17 mouse cellular contexts compared by ENCODE assay signal in genomic region chr10:69020811-69021743, GRCm38 (mm10).
DNase-seq lines count a peak whose midpoint lies in the region; ATAC-seq lines count a peak whose summit lies in the region.
"Had no signal": no experiment of that assay in that cellular context is flagged by ENCODE, and none has a peak within 500 bp of the region (broad histone marks: within the 10 kb centered on the region; RNA-seq: fewer than 3 reads in every experiment).

No protein-coding gene starts in this region.

- no peak overlapping the region for H3K4me2 ChIP-seq in forebrain, embryonic 12.5 days
- no peak overlapping the region for H3K4me2 ChIP-seq in forebrain, embryonic 11.5 days (ENCODE audit: low read depth, low read length, severe bottlenecking)
- peak overlapping the region; percentile 32 for H3K4me2 ChIP-seq in midbrain, embryonic 13.5 days (replicated peaks)
- peak overlapping the region; percentile 41 for H3K4me2 ChIP-seq in hindbrain, embryonic 13.5 days
- H3K4me2 ChIP-seq in neural tube, embryonic 14.5 days (ENCODE audit: low read depth, low read length): peak overlapping the region; percentile 38; the same call in 1 of the 2 replicates
- H3K4me2 ChIP-seq: limb, embryonic 13.5 days; lung, embryonic 14.5 days had no signal

- no peaks in the 10 kb centered on the region for H3K36me3 ChIP-seq in forebrain, embryonic 12.5 days (replicated peaks)
- H3K36me3 ChIP-seq in forebrain, embryonic 11.5 days (ENCODE audit: control insufficient read depth, insufficient read depth, low read length): no peaks in the 10 kb centered on the region
- H3K36me3 ChIP-seq in midbrain, embryonic 13.5 days: no peaks in the 10 kb centered on the region
- H3K36me3 ChIP-seq in midbrain, embryonic 10.5 days: no peaks in the 10 kb centered on the region
- no peaks in the 10 kb centered on the region for H3K36me3 ChIP-seq in hindbrain, embryonic 13.5 days
- no peaks in the 10 kb centered on the region for H3K36me3 ChIP-seq in neural tube, embryonic 14.5 days (ENCODE audit: control insufficient read depth, insufficient read depth, low read length)
- H3K36me3 ChIP-seq: limb, embryonic 13.5 days had no signal

- no peak overlapping the region for H3K9ac ChIP-seq in forebrain, embryonic 12.5 days
- H3K9ac ChIP-seq in forebrain, embryonic 11.5 days (ENCODE audit: low read length): no peak overlapping the region
- no peak overlapping the region for H3K9ac ChIP-seq in midbrain, embryonic 13.5 days (replicated peaks)
- peak overlapping the region; percentile 43; the same call in 1 of the 2 replicates for H3K9ac ChIP-seq in hindbrain, embryonic 13.5 days
- H3K9ac ChIP-seq in neural tube, embryonic 14.5 days (replicated peaks; ENCODE audit: low read depth, low read length): no peak overlapping the region
- H3K9ac ChIP-seq: limb, embryonic 13.5 days; lung, embryonic 14.5 days had no signal

- H3K4me1 ChIP-seq in forebrain, embryonic 12.5 days: no peaks in the 10 kb centered on the region; the same call in 1 of the 2 replicates
- no peaks in the 10 kb centered on the region for H3K4me1 ChIP-seq in forebrain, embryonic 11.5 days (replicated peaks; ENCODE audit: control insufficient read depth, insufficient read depth, low read length)
- 0 out of 2 replicates have a peak, but pooled peaks cover 5% of the 10 kb centered on the region for H3K4me1 ChIP-seq in midbrain, embryonic 13.5 days (replicated peaks)
- H3K4me1 ChIP-seq in midbrain, embryonic 10.5 days: no peaks in the 10 kb centered on the region
- H3K4me1 ChIP-seq in hindbrain, embryonic 13.5 days (replicated peaks): peaks cover 14% of the 10 kb centered on the region
- H3K4me1 ChIP-seq in neural tube, embryonic 14.5 days (ENCODE audit: control insufficient read depth, insufficient read depth, low read length): peaks cover 3% of the 10 kb centered on the region; the same call in 1 of the 2 replicates
- H3K4me1 ChIP-seq: limb, embryonic 13.5 days had no signal

- H3K9me3 ChIP-seq in forebrain, embryonic 12.5 days: no peaks in the 10 kb centered on the region
- no peaks in the 10 kb centered on the region for H3K9me3 ChIP-seq in forebrain, embryonic 11.5 days (ENCODE audit: control insufficient read depth, low read length)
- H3K9me3 ChIP-seq in midbrain, embryonic 13.5 days: no peaks in the 10 kb centered on the region
- H3K9me3 ChIP-seq in midbrain, embryonic 10.5 days (replicated peaks): no peaks in the 10 kb centered on the region
- H3K9me3 ChIP-seq in hindbrain, embryonic 13.5 days: no peaks in the 10 kb centered on the region
- H3K9me3 ChIP-seq in neural tube, embryonic 14.5 days (ENCODE audit: control insufficient read depth, low read length): no peaks in the 10 kb centered on the region

- H3K27ac ChIP-seq in forebrain, embryonic 12.5 days: no peak overlapping the region
- H3K27ac ChIP-seq in forebrain, embryonic 11.5 days (ENCODE audit: low read depth, low read length): no peak overlapping the region
- H3K27ac ChIP-seq in midbrain, embryonic 13.5 days: peak overlapping the region; percentile 54
- no peak overlapping the region for H3K27ac ChIP-seq in midbrain, embryonic 10.5 days (replicated peaks)
- H3K27ac ChIP-seq in hindbrain, embryonic 13.5 days: peak overlapping the region; percentile 80
- H3K27ac ChIP-seq in neural tube, embryonic 14.5 days (ENCODE audit: low read depth, low read length): peak overlapping the region; percentile 70; the same call in 1 of the 2 replicates
- H3K27ac ChIP-seq: limb, embryonic 13.5 days had no signal

- ATAC-seq in forebrain, embryonic 12.5 days (ENCODE audit: low FRiP score): 0 out of 2 replicates have a peak, but pooled peaks have one; percentile 36
- ATAC-seq in forebrain, embryonic 11.5 days (replicated peaks; ENCODE audit: low FRiP score): no peak
- peak; percentile 77 for ATAC-seq in midbrain, embryonic 13.5 days
- ATAC-seq in hindbrain, embryonic 13.5 days (ENCODE audit: low FRiP score): peak; percentile 81
- peak; percentile 90 for ATAC-seq in neural tube, embryonic 14.5 days (ENCODE audit: low read depth)
- ATAC-seq in erythroblast, adult 5-6 weeks (replicated peaks; ENCODE audit: low FRiP score, poor library complexity, severe bottlenecking): no peak
- ATAC-seq: inflammation-experienced regulatory T-cells, adult 6 months; Patski had no signal

- no peak for DNase-seq in forebrain, embryonic 11.5 days (ENCODE audit: low spot score)
- DNase-seq in midbrain, embryonic 10.5 days (ENCODE audit: low spot score): no peak
- no peak for DNase-seq in kidney, postnatal 14 days
- DNase-seq: adrenal gland, adult 8-10 months; cerebellum, adult 11 months; gastrocnemius, postnatal 10 days; layer of hippocampus, adult 9-11 months; lung, embryonic 14.5 days; right cerebral cortex, adult 18-20 months had no signal

- 79% methylated on average over 30 of the region's 30 CpGs for WGBS in forebrain, embryonic 12.5 days
- 87% methylated on average over 30 of the region's 30 CpGs for WGBS in forebrain, embryonic 11.5 days
- WGBS in midbrain, embryonic 13.5 days: 67% methylated on average over 30 of the region's 30 CpGs
- WGBS in midbrain, embryonic 10.5 days: 90% methylated on average over 30 of the region's 30 CpGs
- WGBS in hindbrain, embryonic 13.5 days: 55% methylated on average over 30 of the region's 30 CpGs
- WGBS in neural tube, embryonic 14.5 days: 49% methylated on average over 30 of the region's 30 CpGs

- H3K27me3 ChIP-seq in forebrain, embryonic 12.5 days: no peaks in the 10 kb centered on the region
- H3K27me3 ChIP-seq in forebrain, embryonic 11.5 days (ENCODE audit: control insufficient read depth, insufficient read depth, low read length): no peaks in the 10 kb centered on the region
- no peaks in the 10 kb centered on the region for H3K27me3 ChIP-seq in midbrain, embryonic 13.5 days
- no peaks in the 10 kb centered on the region for H3K27me3 ChIP-seq in midbrain, embryonic 10.5 days (ENCODE audit: low read depth, poor library complexity, severe bottlenecking)
- no peaks in the 10 kb centered on the region for H3K27me3 ChIP-seq in hindbrain, embryonic 13.5 days
- H3K27me3 ChIP-seq in neural tube, embryonic 14.5 days (ENCODE audit: control insufficient read depth, insufficient read depth, low read length): no peaks in the 10 kb centered on the region
- H3K27me3 ChIP-seq: limb, embryonic 13.5 days; Patski had no signal

- no peak overlapping the region for H3K4me3 ChIP-seq in forebrain, embryonic 12.5 days (replicated peaks)
- H3K4me3 ChIP-seq in forebrain, embryonic 11.5 days (ENCODE audit: low read depth, low read length): no peak overlapping the region
- H3K4me3 ChIP-seq in midbrain, embryonic 13.5 days (replicated peaks): no peak overlapping the region; the same call in 1 of the 2 replicates
- no peak overlapping the region for H3K4me3 ChIP-seq in midbrain, embryonic 10.5 days
- H3K4me3 ChIP-seq in hindbrain, embryonic 13.5 days: peak overlapping the region; percentile 7; the same call in 1 of the 2 replicates
- H3K4me3 ChIP-seq in neural tube, embryonic 14.5 days (ENCODE audit: low read depth, low read length): no peak overlapping the region
- H3K4me3 ChIP-seq: limb, embryonic 13.5 days had no signal

Comparison
In these comparisons a context has a peak if more than half of its experiments do, and no peak if none do; other contexts are left out.
1. ATAC-seq: peak in forebrain, embryonic 12.5 days (single experiment), midbrain, embryonic 13.5 days (single experiment), hindbrain, embryonic 13.5 days (single experiment) and neural tube, embryonic 14.5 days (single experiment); none in forebrain, embryonic 11.5 days (single experiment) and erythroblast, adult 5-6 weeks (single experiment).
2. H3K27ac ChIP-seq: peak in midbrain, embryonic 13.5 days (single experiment), hindbrain, embryonic 13.5 days (single experiment) and neural tube, embryonic 14.5 days (single experiment); none in forebrain, embryonic 12.5 days (single experiment), forebrain, embryonic 11.5 days (single experiment) and midbrain, embryonic 10.5 days (single experiment).
3. H3K4me2 ChIP-seq: peak in midbrain, embryonic 13.5 days (single experiment), hindbrain, embryonic 13.5 days (single experiment) and neural tube, embryonic 14.5 days (single experiment); none in forebrain, embryonic 12.5 days (single experiment) and forebrain, embryonic 11.5 days (single experiment).